Mouse (Mus musculus) heart, adult 2 months (tissue): ENCODE measurements around the gene Cpne8. TPM values are rescaled to one million over a fixed set of nuclear protein-coding genes. Genes with fewer than 3 reads are reported as not detected.

Experiments used
- DNase-seq, 2 experiments: peaks; one replicate each; pipeline ENCODE4 v3.0.0; 2021
- H3K27ac ChIP-seq: fragments of 200-600 bp; 2 replicates; pipeline ENCODE4 v1.8.1; 2022
- H3K27me3 ChIP-seq: fragments of 200-500 bp; 2 replicates; pipeline ENCODE4 v1.6.1; 2012; ENCODE audit warnings: mild to moderate bottlenecking, low read length, inconsistent platforms, mixed read lengths; ENCODE audit not compliant: control insufficient read depth, insufficient read depth
- H3K36me3 ChIP-seq: fragments of 200-500 bp; 2 replicates; pipeline ENCODE4 v1.6.1; 2012; ENCODE audit warnings: low read length, inconsistent platforms; ENCODE audit not compliant: control insufficient read depth, insufficient read depth
- H3K4me1 ChIP-seq: fragments of 200-500 bp; 2 replicates; pipeline ENCODE4 v1.6.1; 2011; ENCODE audit warnings: low read length; ENCODE audit not compliant: control insufficient read depth, insufficient read depth
- H3K4me3 ChIP-seq: fragments of 200-600 bp; 2 replicates; pipeline ENCODE4 v1.8.1; 2022
- H3K79me2 ChIP-seq: fragments of 200-500 bp; replicated peaks from 2 replicates; pipeline ENCODE4 v1.6.1; 2012; ENCODE audit warnings: mild to moderate bottlenecking, inconsistent platforms, low read length, moderate library complexity, mixed read lengths; ENCODE audit not compliant: control insufficient read depth, insufficient read depth
- H3K9ac ChIP-seq: fragments of 200-500 bp; 2 replicates; pipeline ENCODE4 v1.6.1; 2012; ENCODE audit warnings: low read depth, mild to moderate bottlenecking, control low read depth, inconsistent platforms, low read length, mixed read lengths
- CTCF ChIP-seq: fragments of 200-600 bp; IDR thresholded peaks from 2 replicates; pipeline ENCODE4 v1.8.1; 2022; ENCODE audit warnings: antibody characterized with exemption, mild to moderate bottlenecking, moderate library complexity
- EP300 ChIP-seq: fragments of 200-500 bp; IDR thresholded peaks from 2 replicates; pipeline ENCODE4 v1.6.1; 2011; ENCODE audit warnings: low read depth, low read length, control low read depth; ENCODE audit not compliant: insufficient read depth
- POLR2A ChIP-seq: fragments of 200-500 bp; IDR thresholded peaks from 2 replicates; pipeline ENCODE4 v1.6.1; 2011; ENCODE audit warnings: mild to moderate bottlenecking, low read depth, low read length, control low read depth; ENCODE audit not compliant: insufficient read depth
- WGBS: fragments of 180-500 bp; shearing (Covaris S2); methylation state at CpG from one replicate; pipeline ENCODE4 v1.1.7; 2018; 5-methylcytosine and 5-hydroxymethylcytosine counted together
- intact Hi-C: fragments of 180-260 bp; cut with DNase I; formaldehyde crosslinking; loops from one replicate; pipeline ENCODE4 v1.15.1; 2025
- polyA plus RNA-seq: library from polyadenylated mRNA; depleted of rRNA; stranded (reverse); fragments of >200 nt; gene quantifications from 2 replicates; pipeline ENCODE4 v1.2.3, GENCODE M21; 2012
- total RNA-seq, 2 experiments: library from RNA; stranded (reverse); gene quantifications; 2 replicates each; pipeline ENCODE4 v1.2.3; 2021

Gene Cpne8
- total and polyA plus RNA-seq, 3 experiments: 6.9 to 8.8 (median 8.7) TPM

- H3K27ac ChIP-seq: no peak overlapping the region
- TF ChIP-seq CTCF (no peak), EP300 (no peak), POLR2A (no peak)
- no peaks in the 10 kb centered on the region; the same call in 1 of the 2 replicates for H3K4me1 ChIP-seq
- DNase-seq: no peak
- no peaks in the 10 kb centered on the region for H3K36me3 ChIP-seq
- H3K4me3 ChIP-seq: no peak overlapping the region
- intact Hi-C loops: no loop called here
- H3K27me3 ChIP-seq: no peaks in the 10 kb centered on the region
- no peaks in the 10 kb centered on the region for H3K79me2 ChIP-seq
- WGBS: 95% methylated on average over 3 of the region's 3 CpGs
- H3K9ac ChIP-seq: no peak overlapping the region
These were observed 18.5 kb downstream of the Cpne8 start for GRCm38 (mm10) chr15:90660723-90661122.

GRCm38 (mm10) chr15:90658053-90658452 lies 21.2 kb downstream of the Cpne8 start:
- no peak for DNase-seq
- no peaks in the 10 kb centered on the region for H3K36me3 ChIP-seq
- intact Hi-C loops: no loop called here
- peaks cover 4% of the 10 kb centered on the region for H3K4me1 ChIP-seq
- 41% methylated on average over 2 of the region's 2 CpGs for WGBS
- H3K9ac ChIP-seq: no peak overlapping the region
- H3K27me3 ChIP-seq: peaks cover 1% of the 10 kb centered on the region; the same call in 1 of the 2 replicates
- no peak overlapping the region for H3K4me3 ChIP-seq
- no peaks in the 10 kb centered on the region; the same call in 1 of the 2 replicates for H3K79me2 ChIP-seq
- TF ChIP-seq POLR2A: no peak
- TF ChIP-seq CTCF: no peak
- TF ChIP-seq EP300: no peak
- H3K27ac ChIP-seq: no peak overlapping the region

DNA sequence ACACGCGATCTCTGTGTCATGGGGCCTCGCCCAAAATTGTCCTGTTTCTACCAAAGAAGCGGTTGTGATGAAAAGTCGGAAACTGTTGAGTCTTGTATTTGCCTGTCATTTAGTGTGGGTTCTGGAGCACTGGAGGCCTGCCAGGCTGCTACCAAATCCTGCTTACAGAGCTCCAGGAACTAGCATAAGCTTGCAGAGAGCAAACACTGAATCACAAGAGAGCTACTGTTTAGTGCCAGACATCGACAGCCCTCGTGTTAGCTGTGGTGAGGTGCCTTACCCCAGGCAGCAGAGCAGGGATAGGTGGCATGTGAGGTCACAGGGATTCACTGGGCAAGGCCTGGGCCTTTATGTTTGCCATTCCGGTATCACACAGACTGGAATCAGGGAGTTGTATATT lies 22.7 kb downstream of the Cpne8 start:
- no peak for DNase-seq
- TF ChIP-seq CTCF (no peak), EP300 (no peak), POLR2A (no peak)
- Histone ChIP-seq H3K9ac (no peak overlapping the region), H3K4me1 (peaks cover 4% of the 10 kb centered on the region), H3K27me3 (peaks cover 1% of the 10 kb centered on the region; the same call in 1 of the 2 replicates), H3K79me2 (no peaks in the 10 kb centered on the region; the same call in 1 of the 2 replicates), H3K4me3 (no peak overlapping the region), H3K36me3 (no peaks in the 10 kb centered on the region), H3K27ac (no peak overlapping the region)
- 83% methylated on average over 8 of the region's 8 CpGs for WGBS
- intact Hi-C loops: no loop called here

GRCm38 (mm10) chr15:90647011-90647577 lies 32.1 kb downstream of the Cpne8 start:
- Histone ChIP-seq H3K9ac (no peak overlapping the region), H3K4me1 (no peaks in the 10 kb centered on the region), H3K36me3 (no peaks in the 10 kb centered on the region), H3K27me3 (no peaks in the 10 kb centered on the region), H3K27ac (no peak overlapping the region), H3K4me3 (no peak overlapping the region), H3K79me2 (no peaks in the 10 kb centered on the region)
- DNase-seq: peak in 1 of 2 experiments; percentile 10
- TF ChIP-seq POLR2A: no peak
- TF ChIP-seq CTCF: no peak
- TF ChIP-seq EP300: no peak
- intact Hi-C loops: no loop called here
- 74% methylated on average over 5 of the region's 5 CpGs for WGBS

DNA sequence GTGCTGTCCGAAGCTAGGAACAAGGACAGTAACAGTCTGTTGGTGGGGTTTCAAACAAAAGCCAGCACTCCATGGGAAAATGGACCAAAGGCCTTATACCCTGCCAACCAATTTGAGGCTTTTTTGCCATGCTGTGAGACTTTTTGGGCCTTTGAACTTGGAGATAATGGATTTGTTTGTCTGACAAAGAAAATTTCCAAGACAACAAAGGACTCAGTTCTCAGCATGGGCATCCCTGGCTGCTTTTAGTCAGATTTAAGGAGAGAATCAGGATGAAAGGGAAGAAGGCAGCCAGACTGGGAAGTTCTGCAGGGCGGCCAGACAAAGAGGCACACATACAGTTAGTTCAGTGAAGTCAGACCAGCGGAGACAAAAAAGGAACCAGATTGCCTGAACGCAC lies 32.9 kb downstream of the Cpne8 start:
- H3K4me1 ChIP-seq: no peaks in the 10 kb centered on the region
- no peak for DNase-seq
- intact Hi-C loops: no loop called here
- H3K4me3 ChIP-seq: no peak overlapping the region
- WGBS: 89% methylated on average over 4 of the region's 4 CpGs
- no peaks in the 10 kb centered on the region for H3K36me3 ChIP-seq
- no peak for TF ChIP-seq EP300
- TF ChIP-seq CTCF: no peak
- TF ChIP-seq POLR2A: no peak
- no peaks in the 10 kb centered on the region for H3K27me3 ChIP-seq
- H3K27ac ChIP-seq: no peak overlapping the region
- no peaks in the 10 kb centered on the region for H3K79me2 ChIP-seq
- no peak overlapping the region for H3K9ac ChIP-seq

DNA sequence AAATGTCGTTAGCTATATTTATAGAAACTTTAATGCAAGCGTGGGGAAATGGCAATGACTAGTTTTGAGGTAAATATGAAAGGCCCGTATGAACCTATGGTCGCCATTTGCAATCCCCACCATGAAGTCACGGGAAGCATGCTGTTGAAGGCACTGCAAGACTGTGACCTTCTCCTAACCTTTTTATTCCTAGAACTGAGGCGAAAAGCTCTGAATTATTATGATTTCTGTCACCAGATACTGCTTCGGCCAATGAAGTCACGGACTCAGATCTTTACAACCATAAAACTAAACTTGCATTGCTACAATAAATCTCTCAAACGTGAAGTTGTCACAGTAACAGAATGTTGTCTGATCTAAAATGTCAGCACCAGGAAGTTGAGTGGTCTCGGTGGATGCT lies 33.4 kb downstream of the Cpne8 start:
- DNase-seq: no peak
- Histone ChIP-seq H3K27ac (no peak overlapping the region), H3K9ac (no peak overlapping the region), H3K27me3 (no peaks in the 10 kb centered on the region), H3K4me1 (no peaks in the 10 kb centered on the region), H3K36me3 (no peaks in the 10 kb centered on the region), H3K4me3 (no peak overlapping the region), H3K79me2 (no peaks in the 10 kb centered on the region)
- TF ChIP-seq EP300: no peak
- no peak for TF ChIP-seq POLR2A
- TF ChIP-seq CTCF: no peak
- 89% methylated on average over 10 of the region's 10 CpGs for WGBS
- intact Hi-C loops: no loop called here
